Comparison of ENCODE assay signal across 26 mouse cellular contexts in the genomic region with DNA sequence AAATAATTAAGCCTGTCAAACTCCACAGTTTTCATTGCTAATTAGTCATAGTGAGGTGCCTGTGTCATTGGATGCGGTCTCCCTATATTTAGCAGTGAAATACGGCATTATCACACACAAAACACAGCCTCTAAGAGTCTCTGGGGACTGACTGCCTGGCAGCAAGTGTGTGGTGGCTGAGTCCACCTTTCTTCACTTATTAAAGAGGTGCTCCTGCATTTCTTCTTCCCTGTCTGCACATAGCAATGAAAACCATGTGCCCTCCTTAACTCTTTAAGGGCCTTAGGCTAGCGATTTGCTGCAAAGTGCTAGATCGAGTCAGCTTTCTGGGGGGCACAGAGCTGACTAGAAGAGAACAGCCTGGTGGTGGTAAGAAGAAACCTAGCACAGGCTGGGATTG.
DNase-seq lines count a peak whose midpoint lies in the region; ATAC-seq and TF ChIP-seq lines count a peak whose summit lies in the region.
"Had no signal": no experiment of that assay in that cellular context is flagged by ENCODE, and none has a peak within 500 bp of the region (broad histone marks: within the 10 kb centered on the region; RNA-seq: fewer than 3 reads in every experiment).

No protein-coding gene starts in this region.

- H3K4me1 ChIP-seq in heart, embryonic 16.5 days (ENCODE audit: control insufficient read depth, insufficient read depth, low read length): no peaks in the 10 kb centered on the region
- H3K4me1 ChIP-seq in heart, embryonic 12.5 days (replicated peaks): peaks cover 4% of the 10 kb centered on the region; the same call in 1 of the 2 replicates
- no peaks in the 10 kb centered on the region for H3K4me1 ChIP-seq in midbrain, postnatal 0 days (ENCODE audit: insufficient read depth, low read length)
- H3K4me1 ChIP-seq in midbrain, embryonic 15.5 days: no peaks in the 10 kb centered on the region
- H3K4me1 ChIP-seq in limb, embryonic 11.5 days (ENCODE audit: control insufficient read depth, insufficient read depth, low read length): no peaks in the 10 kb centered on the region
- H3K4me1 ChIP-seq: forebrain, embryonic 13.5 days; kidney, embryonic 15.5 days; limb, embryonic 13.5 days; lung, embryonic 15.5 days; neural tube, embryonic 13.5 days had no signal

- peak; percentile 45; the same call in 1 of the 2 replicates for ATAC-seq in heart, embryonic 16.5 days (replicated peaks; ENCODE audit: extremely low read depth, insufficient read depth, low FRiP score)
- ATAC-seq in heart, embryonic 12.5 days (ENCODE audit: insufficient number of reproducible peaks, low FRiP score): no peak
- ATAC-seq in midbrain, postnatal 0 days (ENCODE audit: low FRiP score): 0 out of 2 replicates have a peak, but pooled peaks have one; percentile 31
- no peak for ATAC-seq in midbrain, embryonic 15.5 days (replicated peaks)
- ATAC-seq in limb, embryonic 11.5 days (ENCODE audit: insufficient number of reproducible peaks, low FRiP score, low TSS enrichment, low read depth): peak; percentile 65; the same call in 1 of the 2 replicates
- ATAC-seq: forebrain, embryonic 13.5 days had no signal

- no peaks in the 10 kb centered on the region for H3K9me3 ChIP-seq in heart, embryonic 16.5 days (replicated peaks; ENCODE audit: control insufficient read depth, low read length)
- no peaks in the 10 kb centered on the region for H3K9me3 ChIP-seq in heart, embryonic 12.5 days (replicated peaks)
- no peaks in the 10 kb centered on the region for H3K9me3 ChIP-seq in midbrain, postnatal 0 days (ENCODE audit: low read length)
- H3K9me3 ChIP-seq in midbrain, embryonic 15.5 days: no peaks in the 10 kb centered on the region
- H3K9me3 ChIP-seq in limb, embryonic 11.5 days (ENCODE audit: control insufficient read depth, low read length): no peaks in the 10 kb centered on the region
- H3K9me3 ChIP-seq: forebrain, embryonic 13.5 days; G1E; kidney, embryonic 15.5 days; limb, embryonic 13.5 days; lung, embryonic 15.5 days; neural tube, embryonic 13.5 days had no signal

- no peaks in the 10 kb centered on the region for H3K36me3 ChIP-seq in heart, embryonic 16.5 days (ENCODE audit: control insufficient read depth, insufficient read depth)
- no peaks in the 10 kb centered on the region for H3K36me3 ChIP-seq in heart, embryonic 12.5 days
- H3K36me3 ChIP-seq in midbrain, postnatal 0 days (ENCODE audit: insufficient read depth, low read length): no peaks in the 10 kb centered on the region
- no peaks in the 10 kb centered on the region for H3K36me3 ChIP-seq in midbrain, embryonic 15.5 days (replicated peaks)
- no peaks in the 10 kb centered on the region for H3K36me3 ChIP-seq in limb, embryonic 11.5 days (ENCODE audit: control insufficient read depth, insufficient read depth, low read length)
- H3K36me3 ChIP-seq: G1E; kidney, embryonic 15.5 days; limb, embryonic 13.5 days; lung, embryonic 15.5 days; neural tube, embryonic 13.5 days had no signal

- H3K4me3 ChIP-seq in heart, embryonic 16.5 days (ENCODE audit: low read length): no peak overlapping the region
- H3K4me3 ChIP-seq in heart, embryonic 12.5 days: no peak overlapping the region
- H3K4me3 ChIP-seq in midbrain, postnatal 0 days (ENCODE audit: low read depth, low read length): no peak overlapping the region
- H3K4me3 ChIP-seq in midbrain, embryonic 15.5 days: no peak overlapping the region
- H3K4me3 ChIP-seq in limb, embryonic 11.5 days (ENCODE audit: low read depth, low read length): no peak overlapping the region
- H3K4me3 ChIP-seq: forebrain, embryonic 13.5 days; kidney, embryonic 15.5 days; limb, embryonic 13.5 days; lung, embryonic 15.5 days; neural tube, embryonic 13.5 days had no signal

- 48% methylated on average over 4 of the region's 4 CpGs for WGBS in heart, embryonic 16.5 days
- WGBS in heart, embryonic 12.5 days: 32% methylated on average over 4 of the region's 4 CpGs
- WGBS in midbrain, postnatal 0 days: 73% methylated on average over 4 of the region's 4 CpGs
- 75% methylated on average over 4 of the region's 4 CpGs for WGBS in midbrain, embryonic 15.5 days
- WGBS in limb, embryonic 11.5 days: 46% methylated on average over 4 of the region's 4 CpGs

- H3K4me2 ChIP-seq in heart, embryonic 16.5 days (ENCODE audit: low read depth, low read length): no peak overlapping the region
- no peak overlapping the region for H3K4me2 ChIP-seq in heart, embryonic 12.5 days
- H3K4me2 ChIP-seq in midbrain, postnatal 0 days (ENCODE audit: low read depth, low read length, poor library complexity, severe bottlenecking): no peak overlapping the region
- no peak overlapping the region for H3K4me2 ChIP-seq in midbrain, embryonic 15.5 days
- H3K4me2 ChIP-seq in limb, embryonic 11.5 days (ENCODE audit: low read depth, severe bottlenecking): no peak overlapping the region
- H3K4me2 ChIP-seq: forebrain, embryonic 13.5 days; hindbrain, embryonic 14.5 days; kidney, embryonic 15.5 days; limb, embryonic 13.5 days; liver, embryonic 11.5 days; lung, embryonic 15.5 days; neural tube, embryonic 13.5 days had no signal

- H3K9ac ChIP-seq in heart, embryonic 16.5 days (ENCODE audit: low read length): no peak overlapping the region
- no peak overlapping the region for H3K9ac ChIP-seq in heart, embryonic 12.5 days
- H3K9ac ChIP-seq in midbrain, postnatal 0 days (replicated peaks; ENCODE audit: low read length, poor library complexity, severe bottlenecking): no peak overlapping the region
- H3K9ac ChIP-seq in midbrain, embryonic 15.5 days: no peak overlapping the region
- H3K9ac ChIP-seq in limb, embryonic 11.5 days (ENCODE audit: low read length): no peak overlapping the region
- H3K9ac ChIP-seq: forebrain, embryonic 13.5 days; hindbrain, embryonic 14.5 days; kidney, embryonic 15.5 days; limb, embryonic 13.5 days; lung, embryonic 15.5 days; neural tube, embryonic 13.5 days had no signal

- no peak for TF ChIP-seq CTCF in midbrain, postnatal 0 days (IDR thresholded peaks at IDR 0.05)

- no peak overlapping the region for H3K27ac ChIP-seq in heart, embryonic 16.5 days (ENCODE audit: low read length)
- H3K27ac ChIP-seq in heart, embryonic 12.5 days (ENCODE audit: poor library complexity, severe bottlenecking): no peak overlapping the region
- H3K27ac ChIP-seq in midbrain, postnatal 0 days (ENCODE audit: low read depth, low read length): no peak overlapping the region
- no peak overlapping the region for H3K27ac ChIP-seq in midbrain, embryonic 15.5 days
- H3K27ac ChIP-seq in limb, embryonic 11.5 days (replicated peaks; ENCODE audit: low read depth, low read length): no peak overlapping the region
- H3K27ac ChIP-seq: forebrain, embryonic 13.5 days; hindbrain, embryonic 14.5 days; kidney, embryonic 15.5 days; limb, embryonic 13.5 days; lung, embryonic 15.5 days; neural tube, embryonic 13.5 days had no signal

- intact Hi-C loops in gastrocnemius, postnatal 14 days (cut with DNase I; ENCODE audit: low total_unique reads): no loop called here

- no peaks in the 10 kb centered on the region for H3K27me3 ChIP-seq in heart, embryonic 16.5 days (ENCODE audit: control insufficient read depth, insufficient read depth, low read length)
- H3K27me3 ChIP-seq in heart, embryonic 12.5 days (replicated peaks): no peaks in the 10 kb centered on the region
- no peaks in the 10 kb centered on the region for H3K27me3 ChIP-seq in midbrain, postnatal 0 days (ENCODE audit: insufficient read depth, low read length)
- H3K27me3 ChIP-seq in midbrain, embryonic 15.5 days (replicated peaks): no peaks in the 10 kb centered on the region
- no peaks in the 10 kb centered on the region for H3K27me3 ChIP-seq in limb, embryonic 11.5 days (ENCODE audit: control insufficient read depth, insufficient read depth, low read length)
- H3K27me3 ChIP-seq: forebrain, embryonic 13.5 days; kidney, embryonic 15.5 days; limb, embryonic 13.5 days; lung, embryonic 15.5 days; neural tube, embryonic 13.5 days had no signal

- peak; percentile 2 for DNase-seq in embryo, embryonic 10.5 days (ENCODE audit: low spot score)
- no peak for DNase-seq in embryo, embryonic 9.5 days (ENCODE audit: extremely low spot score)
- DNase-seq in midbrain, postnatal 0 days (ENCODE audit: low spot score): no peak
- peak; percentile 25 for DNase-seq in limb, embryonic 11.5 days (ENCODE audit: low spot score)
- no peak for DNase-seq in gastrocnemius, postnatal 14 days
- DNase-seq: adrenal gland, adult 8-10 months; cerebellum, adult 8-10 months; cerebellum, postnatal 25 days; gastrocnemius, postnatal 36 days; heart, postnatal 36 days; kidney, adult 11 months; kidney, postnatal 25 days; right cerebral cortex, adult 18-20 months; spleen, adult 18-20 months; thymus, postnatal 14 days had no signal

Comparison
In these comparisons a context has a peak if more than half of its experiments do, and no peak if none do; other contexts are left out.
1. DNase-seq: peak in embryo, embryonic 10.5 days (single experiment) and limb, embryonic 11.5 days (single experiment); none in embryo, embryonic 9.5 days (single experiment), midbrain, postnatal 0 days (single experiment) and gastrocnemius, postnatal 14 days (single experiment).
2. ATAC-seq: peak in heart, embryonic 16.5 days (single experiment), midbrain, postnatal 0 days (single experiment) and limb, embryonic 11.5 days (single experiment); none in heart, embryonic 12.5 days (single experiment) and midbrain, embryonic 15.5 days (single experiment).